ENCODE assay signal across 26 mouse cellular contexts in genomic region chr16:37610333-37610732, GRCm38 (mm10). TPM values are rescaled to one million over a fixed set of nuclear protein-coding genes. Genes with fewer than 3 reads are reported as not detected.
A peak's percentile ranks its signal among the peaks of the same experiment; 100 is the strongest.
DNase-seq lines count a peak whose midpoint lies in the region; ATAC-seq and TF ChIP-seq lines count a peak whose summit lies in the region.
"Had no signal": no experiment of that assay in that cellular context is flagged by ENCODE, and none has a peak within 500 bp of the region (broad histone marks: within the 10 kb centered on the region; RNA-seq: fewer than 3 reads in every experiment).

No protein-coding gene starts in this region.

- H3K4me3 ChIP-seq in forebrain, postnatal 0 days (ENCODE audit: low read depth, low read length), result no peak overlapping the region
- no peak overlapping the region for H3K4me3 ChIP-seq in forebrain, embryonic 14.5 days (ENCODE audit: low read depth, low read length)
- no peak overlapping the region for H3K4me3 ChIP-seq in midbrain, embryonic 16.5 days (ENCODE audit: low read depth, low read length)
- H3K4me3 ChIP-seq in midbrain, embryonic 10.5 days, result no peak overlapping the region
- no peak overlapping the region for H3K4me3 ChIP-seq in lung, postnatal 0 days (ENCODE audit: low read depth, low read length)
- H3K4me3 ChIP-seq: heart, embryonic 15.5 days; kidney, embryonic 15.5 days; megakaryocyte, embryonic 14.5 days; stomach, embryonic 15.5 days had no signal

- peak; percentile 79 for ATAC-seq in forebrain, postnatal 0 days
- no peak for ATAC-seq in forebrain, embryonic 14.5 days
- no peak for ATAC-seq in midbrain, embryonic 16.5 days
- ATAC-seq in lung, postnatal 0 days, result no peak
- ATAC-seq: inflammation-experienced regulatory T-cells, adult 6 months had no signal

- peak; percentile 33 for DNase-seq in forebrain, postnatal 0 days
- DNase-seq in forebrain, embryonic 14.5 days (ENCODE audit: low spot score), result no peak
- no peak for DNase-seq in midbrain, embryonic 10.5 days (ENCODE audit: low spot score)
- DNase-seq in left cerebral cortex, postnatal 25 days (ENCODE audit: low spot score in 2 of 2), result peak; percentile 60 to 87
- DNase-seq in right cerebral cortex, postnatal 36 days (ENCODE audit: low spot score in 2 of 2), result peak; percentile 35 to 52
- no peak for DNase-seq in kidney, adult 8-10 months
- DNase-seq in lung, postnatal 0 days (ENCODE audit: low spot score), result no peak
- DNase-seq: adrenal gland, adult 2 months; gastrocnemius, postnatal 14 days; kidney, postnatal 4 days; layer of hippocampus, adult 9-11 months; lung, adult 18-20 months; retina, postnatal 1 day; thymus, adult 2 months had no signal

- H3K27me3 ChIP-seq in forebrain, postnatal 0 days (ENCODE audit: insufficient read depth, low read length), result no peaks in the 10 kb centered on the region
- no peaks in the 10 kb centered on the region for H3K27me3 ChIP-seq in forebrain, embryonic 14.5 days (replicated peaks; ENCODE audit: control insufficient read depth, insufficient read depth, low read length)
- no peaks in the 10 kb centered on the region for H3K27me3 ChIP-seq in midbrain, embryonic 16.5 days (ENCODE audit: control insufficient read depth, insufficient read depth, low read depth, low read length)
- H3K27me3 ChIP-seq in midbrain, embryonic 10.5 days (ENCODE audit: low read depth, poor library complexity, severe bottlenecking), result no peaks in the 10 kb centered on the region
- no peaks in the 10 kb centered on the region for H3K27me3 ChIP-seq in lung, postnatal 0 days (replicated peaks; ENCODE audit: insufficient read depth, low read length)
- H3K27me3 ChIP-seq: heart, embryonic 15.5 days; kidney, embryonic 15.5 days; stomach, embryonic 15.5 days had no signal

- WGBS in forebrain, postnatal 0 days, result 67% methylated on average over 8 of the region's 8 CpGs
- WGBS in forebrain, embryonic 14.5 days, result 82% methylated on average over 8 of the region's 8 CpGs
- 66% methylated on average over 8 of the region's 8 CpGs for whole genome bisulfite sequencing in midbrain, embryonic 16.5 days
- 87% methylated on average over 8 of the region's 8 CpGs for WGBS in midbrain, embryonic 10.5 days
- 85% methylated on average over 8 of the region's 8 CpGs for WGBS in lung, postnatal 0 days

- H3K9ac ChIP-seq in forebrain, postnatal 0 days, result no peak overlapping the region
- H3K9ac ChIP-seq in forebrain, embryonic 14.5 days (ENCODE audit: low read length), result no peak overlapping the region
- H3K9ac ChIP-seq in midbrain, embryonic 16.5 days (ENCODE audit: low read depth, low read length), result no peak overlapping the region
- H3K9ac ChIP-seq in lung, postnatal 0 days (replicated peaks; ENCODE audit: low read depth), result no peak overlapping the region
- H3K9ac ChIP-seq: heart, embryonic 15.5 days; kidney, embryonic 15.5 days; stomach, embryonic 15.5 days had no signal

- no peak for TF ChIP-seq EP300 in lung, postnatal 0 days (IDR thresholded peaks at IDR 0.05)

- no peaks in the 10 kb centered on the region for H3K36me3 ChIP-seq in forebrain, postnatal 0 days (ENCODE audit: insufficient read depth)
- no peaks in the 10 kb centered on the region for H3K36me3 ChIP-seq in forebrain, embryonic 14.5 days (ENCODE audit: control insufficient read depth, insufficient read depth, low read length)
- no peaks in the 10 kb centered on the region for H3K36me3 ChIP-seq in midbrain, embryonic 16.5 days (ENCODE audit: control insufficient read depth, insufficient read depth, low read length)
- no peaks in the 10 kb centered on the region for H3K36me3 ChIP-seq in midbrain, embryonic 10.5 days
- no peaks in the 10 kb centered on the region for H3K36me3 ChIP-seq in lung, postnatal 0 days (ENCODE audit: insufficient read depth, low read length)
- H3K36me3 ChIP-seq: heart, embryonic 15.5 days; kidney, embryonic 15.5 days; stomach, embryonic 15.5 days had no signal

- no peak overlapping the region for H3K4me2 ChIP-seq in forebrain, postnatal 0 days (ENCODE audit: low read depth)
- H3K4me2 ChIP-seq in forebrain, embryonic 14.5 days (ENCODE audit: low read length), result no peak overlapping the region
- H3K4me2 ChIP-seq in midbrain, embryonic 16.5 days (ENCODE audit: low read length), result no peak overlapping the region
- no peak overlapping the region for H3K4me2 ChIP-seq in lung, postnatal 0 days (replicated peaks; ENCODE audit: low read depth, low read length)
- H3K4me2 ChIP-seq: heart, embryonic 15.5 days; kidney, embryonic 15.5 days; liver, embryonic 11.5 days; stomach, embryonic 15.5 days had no signal

- H3K4me1 ChIP-seq in forebrain, postnatal 0 days (ENCODE audit: insufficient read depth), result no peaks in the 10 kb centered on the region
- H3K4me1 ChIP-seq in forebrain, embryonic 14.5 days (ENCODE audit: control insufficient read depth, insufficient read depth, low read length), result no peaks in the 10 kb centered on the region
- peaks cover 14% of the 10 kb centered on the region for H3K4me1 ChIP-seq in midbrain, embryonic 16.5 days (ENCODE audit: control insufficient read depth, insufficient read depth, low read length)
- peaks cover 25% of the 10 kb centered on the region for H3K4me1 ChIP-seq in midbrain, embryonic 10.5 days
- no peaks in the 10 kb centered on the region for H3K4me1 ChIP-seq in lung, postnatal 0 days (ENCODE audit: insufficient read depth, low read depth, low read length)
- H3K4me1 ChIP-seq: kidney, embryonic 15.5 days; megakaryocyte, embryonic 14.5 days; stomach, embryonic 15.5 days had no signal

- no peak for TF ChIP-seq CTCF in forebrain, postnatal 0 days (IDR thresholded peaks at IDR 0.05; ENCODE audit: low read depth)
- no peak for TF ChIP-seq CTCF in lung, postnatal 0 days (IDR thresholded peaks at IDR 0.05)

- intact Hi-C loops in left cerebral cortex, postnatal 25 days (cut with DNase I), result loop anchor here (2.0 kb wide), 3 partner anchors 26 to 78 kb away; no protein-coding TSS in a partner anchor

- H3K9me3 ChIP-seq in forebrain, postnatal 0 days (ENCODE audit: low read length), result no peaks in the 10 kb centered on the region
- H3K9me3 ChIP-seq in forebrain, embryonic 14.5 days (replicated peaks; ENCODE audit: control insufficient read depth, low read length), result no peaks in the 10 kb centered on the region
- H3K9me3 ChIP-seq in midbrain, embryonic 16.5 days (replicated peaks; ENCODE audit: control insufficient read depth, low read length, poor library complexity, severe bottlenecking), result no peaks in the 10 kb centered on the region
- no peaks in the 10 kb centered on the region for H3K9me3 ChIP-seq in midbrain, embryonic 10.5 days (replicated peaks)
- H3K9me3 ChIP-seq in lung, postnatal 0 days (ENCODE audit: low read length), result no peaks in the 10 kb centered on the region
- H3K9me3 ChIP-seq: heart, embryonic 15.5 days; kidney, embryonic 15.5 days; stomach, embryonic 15.5 days had no signal

- peak overlapping the region; percentile 37 for H3K27ac ChIP-seq in forebrain, postnatal 0 days (ENCODE audit: low read depth, low read length)
- no peak overlapping the region for H3K27ac ChIP-seq in forebrain, embryonic 14.5 days (ENCODE audit: low read depth, low read length)
- peak overlapping the region; percentile 55 for H3K27ac ChIP-seq in midbrain, embryonic 16.5 days (ENCODE audit: low read length)
- H3K27ac ChIP-seq in midbrain, embryonic 10.5 days (replicated peaks), result no peak overlapping the region; the same call in 1 of the 2 replicates
- H3K27ac ChIP-seq in lung, postnatal 0 days (ENCODE audit: low read length), result no peak overlapping the region
- H3K27ac ChIP-seq: heart, embryonic 15.5 days; kidney, embryonic 15.5 days; stomach, embryonic 15.5 days had no signal

RNA-seq across cellular contexts. Expression of gene Hgd, which starts 30.4 kb away (rescaled TPM):
- not detected in 2 replicates for total RNA-seq in forebrain, postnatal 0 days (2014; rRNA removed)
- 0.44 TPM in 1 of 2 replicates, not detected in the other for polyA plus RNA-seq in forebrain, postnatal 0 days (2015; fragmentation: Nextera tagmentation; extraction: Ambion mirVana)
- polyA plus RNA-seq in forebrain, embryonic 14.5 days (2014; fragmentation: Nextera tagmentation; extraction: Ambion mirVana), result not detected in 2 replicates
- polyA plus RNA-seq in midbrain, embryonic 16.5 days (2015; fragmentation: Nextera tagmentation; extraction: Ambion mirVana), result 0.19 and 0.34 TPM in 2 replicates
- polyA plus RNA-seq in midbrain, embryonic 10.5 days (2016; fragmentation: Nextera tagmentation; extraction: Ambion mirVana), result 0.21 and 0.31 TPM in 2 replicates
- total RNA-seq in left cerebral cortex, postnatal 25 days (2021), result not detected
- 0.20 and 0.48 TPM in 2 replicates for polyA plus RNA-seq in lung, postnatal 0 days (2015; fragmentation: Nextera tagmentation; extraction: Ambion mirVana)
- total RNA-seq: gastrocnemius, postnatal 14 days; heart, adult 8-10 months; hematopoietic stem cell, adult 5-6 weeks; neutrophil, adult 5-6 weeks had no signal
- polyA plus RNA-seq: adrenal gland, adult 2 months; embryonic facial prominence, embryonic 14.5 days; inflammation-experienced regulatory T-cells, adult 6 months; limb, embryonic 11.5 days had no signal

RNA-seq across cellular contexts. Expression of gene Ndufb4, which starts 43.9 kb away (rescaled TPM):
- 33.9 and 49.3 TPM in 2 replicates for total RNA-seq in forebrain, postnatal 0 days (2014; rRNA removed)
- 79.1 and 117 TPM in 2 replicates for polyA plus RNA-seq in forebrain, postnatal 0 days (2015; fragmentation: Nextera tagmentation; extraction: Ambion mirVana)
- 66.3 and 71.1 TPM in 2 replicates for polyA plus RNA-seq in forebrain, embryonic 14.5 days (2014; fragmentation: Nextera tagmentation; extraction: Ambion mirVana)
- 49.1 and 51.7 TPM in 2 replicates for polyA plus RNA-seq in midbrain, embryonic 16.5 days (2015; fragmentation: Nextera tagmentation; extraction: Ambion mirVana)
- polyA plus RNA-seq in midbrain, embryonic 10.5 days (2016; fragmentation: Nextera tagmentation; extraction: Ambion mirVana), result 46.2 and 50.9 TPM in 2 replicates
- total RNA-seq in left cerebral cortex, postnatal 25 days (2021), result 10 to 100 TPM; 67.8 to 69.2 TPM
- polyA plus RNA-seq in lung, postnatal 0 days (2015; fragmentation: Nextera tagmentation; extraction: Ambion mirVana), result 70.3 and 74.1 TPM in 2 replicates

Comparison
In these comparisons a context has a peak if more than half of its experiments do, and no peak if none do; other contexts are left out.
1. DNase-seq: peak in forebrain, postnatal 0 days (single experiment), left cerebral cortex, postnatal 25 days (2 of 2) and right cerebral cortex, postnatal 36 days (2 of 2); none in forebrain, embryonic 14.5 days (single experiment), midbrain, embryonic 10.5 days (single experiment), kidney, adult 8-10 months (0 of 2) and lung, postnatal 0 days (single experiment).
2. H3K27ac ChIP-seq: peak in forebrain, postnatal 0 days (single experiment) and midbrain, embryonic 16.5 days (single experiment); none in forebrain, embryonic 14.5 days (single experiment), midbrain, embryonic 10.5 days (single experiment) and lung, postnatal 0 days (single experiment).